Mouse (Mus musculus): ENCODE data around the gene Mtcl1. TPM values are rescaled to one million over a fixed set of nuclear protein-coding genes. Genes with fewer than 3 reads are reported as not detected.

The Mtcl1 gene
- total and polyA plus RNA-seq, 2 experiments from 2014 or later = 10.8 to 25.2 TPM

DNA sequence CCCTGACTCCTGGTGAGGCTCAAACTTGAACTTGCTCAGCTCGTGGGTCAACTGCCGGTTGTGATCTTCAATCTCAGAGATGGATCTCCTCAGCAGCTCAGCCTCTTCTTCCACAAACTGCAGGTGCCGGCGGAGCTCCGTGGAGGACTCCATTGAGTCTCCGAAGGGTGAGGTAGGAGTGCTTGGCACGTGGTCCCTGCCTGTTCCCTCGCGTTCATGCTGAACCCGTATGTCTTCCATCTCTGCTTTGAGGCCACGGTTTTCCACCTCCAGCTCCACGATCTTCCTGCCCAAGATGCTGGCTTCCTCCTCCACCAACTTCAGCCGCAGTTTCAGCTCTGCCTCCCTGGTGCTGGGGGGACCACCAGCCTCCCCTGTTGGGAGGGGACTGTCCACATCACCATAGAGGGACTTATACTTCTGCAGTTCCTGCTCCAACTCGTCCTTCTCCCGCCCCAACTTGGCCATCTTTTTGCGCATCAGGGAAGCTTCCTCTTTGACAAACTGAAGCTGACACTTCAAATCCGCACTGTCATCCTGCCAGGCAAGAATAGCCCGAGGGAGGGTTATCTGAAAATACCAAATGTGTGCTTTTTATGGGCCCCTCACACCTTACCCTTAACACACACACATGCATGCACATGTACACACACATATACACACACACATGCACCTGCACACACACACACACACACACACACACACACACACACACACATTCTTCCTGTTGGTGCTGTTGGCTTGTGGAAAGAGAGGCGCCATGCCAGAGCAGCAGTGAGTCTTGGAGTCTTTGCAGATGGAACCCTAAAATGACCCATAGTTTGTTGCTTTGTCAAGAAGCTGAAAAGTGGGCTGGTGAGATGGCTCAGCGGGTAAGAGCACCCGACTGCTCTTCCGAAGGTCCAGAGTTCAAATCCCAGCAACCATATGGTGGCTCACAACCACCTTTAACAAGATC is 69.4 kb downstream of the Mtcl1 start:
- H3K9ac ChIP-seq (replicated peaks; ENCODE audit: low read length, poor library complexity, severe bottlenecking) = no peak overlapping the region

GRCm38 (mm10) chr17:66379308-66379707 is 70.2 kb downstream of the Mtcl1 start:
- TF ChIP-seq CTCF (IDR thresholded peaks at IDR 0.05) = no peak
- no peak overlapping the region for H3K4me2 ChIP-seq (ENCODE audit: low read depth, low read length, poor library complexity, severe bottlenecking)
- no peak overlapping the region for H3K4me3 ChIP-seq (ENCODE audit: low read depth, low read length)
- H3K4me1 ChIP-seq (ENCODE audit: insufficient read depth, low read length) = no peaks in the 10 kb centered on the region
- H3K27ac ChIP-seq (ENCODE audit: low read depth, low read length) = no peak overlapping the region
- H3K9ac ChIP-seq (replicated peaks; ENCODE audit: low read length, poor library complexity, severe bottlenecking) = no peak overlapping the region
- H3K9me3 ChIP-seq (ENCODE audit: low read length) = no peaks in the 10 kb centered on the region
- H3K36me3 ChIP-seq (ENCODE audit: insufficient read depth, low read length) = peaks cover 10% of the 10 kb centered on the region
- no peak for DNase-seq (ENCODE audit: low spot score)
- WGBS = 94% methylated on average over 24 of the region's 24 CpGs
- H3K27me3 ChIP-seq (ENCODE audit: insufficient read depth, low read length) = no peaks in the 10 kb centered on the region
- no peak for ATAC-seq (ENCODE audit: low FRiP score)

More for the DNA sequence above, 69.4 kb downstream of the Mtcl1 start:
- peaks cover 15% of the 10 kb centered on the region for H3K36me3 ChIP-seq (ENCODE audit: insufficient read depth, low read length)
- no peaks in the 10 kb centered on the region for H3K27me3 ChIP-seq (ENCODE audit: insufficient read depth, low read length)
- no peak overlapping the region for H3K27ac ChIP-seq (ENCODE audit: low read depth, low read length)
- DNase-seq (ENCODE audit: low spot score) (no peak), ATAC-seq (ENCODE audit: low FRiP score) (no peak)
- no peak overlapping the region for H3K4me3 ChIP-seq (ENCODE audit: low read depth, low read length)
- H3K4me1 ChIP-seq (ENCODE audit: insufficient read depth, low read length) = no peaks in the 10 kb centered on the region
- no peak overlapping the region for H3K4me2 ChIP-seq (ENCODE audit: low read depth, low read length, poor library complexity, severe bottlenecking)
- TF ChIP-seq CTCF (IDR thresholded peaks at IDR 0.05) = no peak
- no peaks in the 10 kb centered on the region for H3K9me3 ChIP-seq (ENCODE audit: low read length)
- 95% methylated on average over 22 of the region's 22 CpGs for WGBS

- no peak for TF ChIP-seq CTCF (IDR thresholded peaks at IDR 0.05)
- Histone ChIP-seq H3K27me3 (ENCODE audit: insufficient read depth, low read length) (no peaks in the 10 kb centered on the region), H3K27ac (ENCODE audit: low read depth, low read length) (no peak overlapping the region), H3K36me3 (ENCODE audit: insufficient read depth, low read length) (peaks cover 5% of the 10 kb centered on the region), H3K4me1 (ENCODE audit: insufficient read depth, low read length) (no peaks in the 10 kb centered on the region), H3K9ac (replicated peaks; ENCODE audit: low read length, poor library complexity, severe bottlenecking) (no peak overlapping the region), H3K4me2 (ENCODE audit: low read depth, low read length, poor library complexity, severe bottlenecking) (no peak overlapping the region), H3K9me3 (ENCODE audit: low read length) (no peaks in the 10 kb centered on the region), H3K4me3 (ENCODE audit: low read depth, low read length) (no peak overlapping the region)
- ATAC-seq (ENCODE audit: low FRiP score) = no peak
- DNase-seq (ENCODE audit: low spot score) = no peak
- 91% methylated on average over 17 of the region's 17 CpGs for WGBS
These were observed 71.4 kb downstream of the Mtcl1 start for GRCm38 (mm10) chr17:66378127-66378526.

DNA sequence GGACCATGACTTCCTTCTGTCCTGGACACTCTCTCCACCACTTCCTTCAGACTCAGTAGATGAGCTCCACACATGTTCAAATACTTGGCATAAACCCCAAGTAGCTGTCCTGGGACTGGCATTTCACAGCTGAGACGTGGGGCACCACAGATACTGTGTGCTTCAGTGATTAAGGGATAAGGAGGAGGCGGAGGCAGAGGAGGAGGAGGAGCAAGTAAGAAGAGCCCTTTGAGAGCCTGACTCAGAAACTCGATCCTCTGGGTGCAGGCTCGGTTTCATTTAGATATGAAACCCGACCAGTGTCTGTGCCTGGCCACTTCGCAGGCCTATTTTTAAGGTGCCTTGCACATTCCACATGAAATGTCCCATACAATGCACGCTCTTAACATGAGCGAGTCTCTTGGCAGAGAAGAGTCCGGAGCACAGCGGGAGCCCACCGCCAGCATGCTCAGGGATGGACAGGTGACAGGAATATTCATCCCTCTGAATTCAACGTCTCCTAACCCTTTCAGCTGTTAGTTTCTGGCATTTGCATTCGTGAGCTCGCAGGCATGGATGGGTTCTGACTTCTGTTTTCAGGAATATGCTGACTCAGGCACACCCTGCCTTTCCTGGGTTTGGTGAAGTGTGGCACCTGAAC is 74.8 kb downstream of the Mtcl1 start:
- H3K4me1 ChIP-seq (ENCODE audit: insufficient read depth, low read length) = no peaks in the 10 kb centered on the region
- 53% methylated on average over 14 of the region's 14 CpGs for WGBS
- no peak overlapping the region for H3K4me2 ChIP-seq (ENCODE audit: low read depth, low read length, poor library complexity, severe bottlenecking)
- H3K9me3 ChIP-seq (ENCODE audit: low read length) = no peaks in the 10 kb centered on the region
- TF ChIP-seq CTCF (IDR thresholded peaks at IDR 0.05) = no peak
- H3K4me3 ChIP-seq (ENCODE audit: low read depth, low read length) = no peak overlapping the region
- H3K27ac ChIP-seq (ENCODE audit: low read depth, low read length) = no peak overlapping the region
- no peak for DNase-seq (ENCODE audit: low spot score)
- peaks cover 4% of the 10 kb centered on the region; the same call in 1 of the 2 replicates for H3K36me3 ChIP-seq (ENCODE audit: insufficient read depth, low read length)
- H3K27me3 ChIP-seq (ENCODE audit: insufficient read depth, low read length) = no peaks in the 10 kb centered on the region
- no peak for ATAC-seq (ENCODE audit: low FRiP score)
- no peak overlapping the region for H3K9ac ChIP-seq (replicated peaks; ENCODE audit: low read length, poor library complexity, severe bottlenecking)

DNA sequence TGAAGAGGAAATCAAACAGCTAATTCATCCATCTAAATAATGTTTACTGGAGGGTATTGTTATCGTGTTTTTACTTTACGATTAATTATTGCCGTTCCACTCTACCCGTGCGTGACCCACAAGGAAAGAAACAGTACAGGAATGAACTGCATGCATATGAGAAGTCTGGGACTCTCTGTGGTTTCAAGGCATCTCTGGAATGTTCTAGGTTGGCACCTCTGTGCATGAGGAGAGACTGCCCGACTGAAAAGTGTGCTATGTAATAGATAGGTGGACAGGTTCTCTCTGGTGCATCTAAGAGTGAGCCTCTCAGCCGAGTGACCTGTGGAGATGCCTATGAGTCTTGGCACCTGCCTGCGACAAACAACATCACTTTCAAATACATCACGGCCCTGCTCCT is 78.7 kb downstream of the Mtcl1 start:
- TF ChIP-seq CTCF (IDR thresholded peaks at IDR 0.05) = no peak
- Histone ChIP-seq H3K4me3 (ENCODE audit: low read depth, low read length) (no peak overlapping the region), H3K9ac (replicated peaks; ENCODE audit: low read length, poor library complexity, severe bottlenecking) (no peak overlapping the region), H3K27ac (ENCODE audit: low read depth, low read length) (no peak overlapping the region), H3K4me1 (ENCODE audit: insufficient read depth, low read length) (no peaks in the 10 kb centered on the region), H3K27me3 (ENCODE audit: insufficient read depth, low read length) (no peaks in the 10 kb centered on the region), H3K36me3 (ENCODE audit: insufficient read depth, low read length) (peaks cover 4% of the 10 kb centered on the region; the same call in 1 of the 2 replicates), H3K9me3 (ENCODE audit: low read length) (no peaks in the 10 kb centered on the region), H3K4me2 (ENCODE audit: low read depth, low read length, poor library complexity, severe bottlenecking) (no peak overlapping the region)
- 94% methylated on average over 9 of the region's 9 CpGs for WGBS
- ATAC-seq (ENCODE audit: low FRiP score) = no peak
- DNase-seq (ENCODE audit: low spot score) = no peak

DNA sequence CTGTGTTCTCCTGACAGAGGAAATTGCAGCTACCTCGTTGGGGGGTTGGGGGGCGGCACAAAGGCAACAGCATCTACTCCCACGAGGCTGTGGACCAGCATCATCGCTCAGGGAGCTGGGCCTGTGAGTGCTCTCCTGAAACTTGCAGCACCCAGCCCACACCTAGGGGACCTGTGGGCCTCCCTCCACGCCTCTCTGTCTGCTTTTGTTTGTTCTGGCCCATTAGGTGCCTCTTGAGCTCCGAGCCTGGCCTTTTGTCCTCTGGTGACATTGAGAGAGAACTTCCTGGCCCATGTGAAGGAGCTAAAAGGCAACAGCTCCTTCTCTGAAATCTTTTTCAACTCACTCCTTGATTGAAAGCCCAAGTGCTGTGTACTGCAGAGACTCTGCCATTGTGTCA is 79.8 kb downstream of the Mtcl1 start:
- Histone ChIP-seq H3K9me3 (ENCODE audit: low read length) (no peaks in the 10 kb centered on the region), H3K36me3 (ENCODE audit: insufficient read depth, low read length) (peaks cover 5% of the 10 kb centered on the region; the same call in 1 of the 2 replicates), H3K4me1 (ENCODE audit: insufficient read depth, low read length) (no peaks in the 10 kb centered on the region), H3K4me3 (ENCODE audit: low read depth, low read length) (no peak overlapping the region), H3K4me2 (ENCODE audit: low read depth, low read length, poor library complexity, severe bottlenecking) (no peak overlapping the region), H3K27me3 (ENCODE audit: insufficient read depth, low read length) (no peaks in the 10 kb centered on the region), H3K9ac (replicated peaks; ENCODE audit: low read length, poor library complexity, severe bottlenecking) (no peak overlapping the region), H3K27ac (ENCODE audit: low read depth, low read length) (no peak overlapping the region)
- 82% methylated on average over 6 of the region's 6 CpGs for WGBS
- no peak for DNase-seq (ENCODE audit: low spot score)
- TF ChIP-seq CTCF (IDR thresholded peaks at IDR 0.05) = no peak
- ATAC-seq (ENCODE audit: low FRiP score) = no peak
